8 mouse cellular contexts compared by ENCODE assay signal in genomic region chr19:41655970-41656369, GRCm38 (mm10).
DNase-seq lines count a peak whose midpoint lies in the region; ATAC-seq and TF ChIP-seq lines count a peak whose summit lies in the region.

No protein-coding gene starts in this region.

- no peak overlapping the region for H3K9ac ChIP-seq in CH12.LX (ENCODE audit: insufficient read depth, low read depth)

- peaks cover 57% of the 10 kb centered on the region for H3K27me3 ChIP-seq in CH12.LX (replicated peaks)

- no peaks in the 10 kb centered on the region for H3K9me3 ChIP-seq in CH12.LX (replicated peaks; ENCODE audit: low read length)

- no peaks in the 10 kb centered on the region for H3K36me3 ChIP-seq in CH12.LX (replicated peaks in 1 of 2; ENCODE audit: control insufficient read depth in 1 of 2, insufficient read depth in 1 of 2, low read length in 1 of 2)

- H3K4me1 ChIP-seq in CH12.LX (ENCODE audit: control insufficient read depth in 1 of 2, insufficient read depth in 2 of 2), result peaks cover 3 to 21% of the 10 kb centered on the region in 2 experiments

- no peak for TF ChIP-seq EP300 in CH12.LX (IDR thresholded peaks at IDR 0.05; ENCODE audit: low read length)

- ATAC-seq in granulocyte monocyte progenitor cell, adult 5-6 weeks (replicated peaks; ENCODE audit: poor library complexity, severe bottlenecking), result peak; percentile 77

- H3K4me3 ChIP-seq in CH12.LX (replicated peaks in 1 of 3; ENCODE audit: low read depth in 2 of 3, low read length in 2 of 3, poor library complexity in 1 of 3), result no peak overlapping the region

- peak; percentile 89 for TF ChIP-seq RAD21 in CH12.LX (IDR thresholded peaks at IDR 0.05; ENCODE audit: low read depth, low read length)

- H3K4me2 ChIP-seq in CH12.LX (ENCODE audit: insufficient read depth, low read depth, poor library complexity, severe bottlenecking), result no peak overlapping the region

- no peaks in the 10 kb centered on the region for H3K79me2 ChIP-seq in CH12.LX (replicated peaks; ENCODE audit: control insufficient read depth, extremely low read depth, insufficient read depth, poor library complexity, severe bottlenecking)

- peak; percentile 67 for DNase-seq in CH12.LX (ENCODE audit: extremely low read depth)
- DNase-seq in adrenal gland, adult 8-10 months, result peak; percentile 30
- peak; percentile 92 for DNase-seq in embryo, embryonic 10.5 days (ENCODE audit: low spot score)
- peak; percentile 69 for DNase-seq in layer of hippocampus, adult 9-10 months (ENCODE audit: low spot score)
- DNase-seq in lung, postnatal 4 days, result peak; percentile 40 to 76
- peak; percentile 72 for DNase-seq in right cerebral cortex, adult 18-20 months
- peak; percentile 64 for DNase-seq in urinary bladder, postnatal 25 days (ENCODE audit: low spot score)

- H3K27ac ChIP-seq in CH12.LX (ENCODE audit: insufficient read depth, low read depth), result no peak overlapping the region

- in situ Hi-C loops in CH12.LX (cut with MboI; ENCODE audit: low pct_ligation_motif_present, low pct_unique_long_range_greater_than_20kb, low sequenced_read_pairs), result loop anchor here (5.0 kb wide), 1 partner anchor 101 kb away; no protein-coding TSS in a partner anchor

- no peak for TF ChIP-seq POLR2A in CH12.LX (IDR thresholded peaks at IDR 0.05; ENCODE audit: low read depth, low read length)

- peak; percentile 65 to 95 for TF ChIP-seq CTCF in CH12.LX (conservative IDR thresholded peaks at IDR 0.05 in 1 of 2, IDR thresholded peaks at IDR 0.05 in 1 of 2; ENCODE audit: low read depth in 2 of 2, low read length in 2 of 2)

- dilution Hi-C loops in CH12.LX (cut with MboI; ENCODE audit: extremely low pct_ligation_motif_present, extremely low pct_unique_long_range_greater_than_20kb, low sequenced_read_pairs), result no loop called here

TF ChIP-seq in CH12.LX, 34 proteins besides CTCF, POLR2A, EP300 and RAD21:
- TF ChIP-seq CHD1 (IDR thresholded peaks at IDR 0.05; ENCODE audit: low read depth, low read length) (no peak), BHLHE40 (IDR thresholded peaks at IDR 0.05; ENCODE audit: low read depth, low read length) (peak; percentile 46; the same call in 1 of the 2 replicates), SMC3 (IDR thresholded peaks at IDR 0.05; ENCODE audit: low read depth, low read length) (peak; percentile 92), SIN3A (IDR thresholded peaks at IDR 0.05; ENCODE audit: low read length) (0 out of 2 replicates have a peak, but pooled peaks have one; percentile 27), RCOR1 (conservative IDR thresholded peaks at IDR 0.05; ENCODE audit: low read depth, low read length) (no peak), MAFK (IDR thresholded peaks at IDR 0.05; ENCODE audit: insufficient replicate concordance, low read length) (no peak), CHD2 (IDR thresholded peaks at IDR 0.05; ENCODE audit: low read length) (no peak), JUN (IDR thresholded peaks at IDR 0.05; ENCODE audit: insufficient read depth, low read depth, low read length) (no peak), MEF2A (IDR thresholded peaks at IDR 0.05; ENCODE audit: borderline replicate concordance, low read depth, low read length) (no peak), NELFE (IDR thresholded peaks at IDR 0.05; ENCODE audit: low read depth, low read length) (peak; percentile 28; the same call in 1 of the 2 replicates)

Comparison
In these comparisons a context has a peak if more than half of its experiments do, and no peak if none do; other contexts are left out.
1. DNase-seq: peak in every context shown above with its lines; median percentile 92 in embryo, embryonic 10.5 days; 72 in right cerebral cortex, adult 18-20 months; 69 in layer of hippocampus, adult 9-10 months; 67 in CH12.LX; 64 in urinary bladder, postnatal 25 days; 58 in lung, postnatal 4 days; 30 in adrenal gland, adult 8-10 months.